Mouse (Mus musculus): ENCODE measurements at regions not wholly inside any gene's neighbourhood (a gene's known extent, or its start where the extent isn't known, plus 50 kb on each side); places are given as distances from the start of the nearest gene placed in this dataset.

DNA sequence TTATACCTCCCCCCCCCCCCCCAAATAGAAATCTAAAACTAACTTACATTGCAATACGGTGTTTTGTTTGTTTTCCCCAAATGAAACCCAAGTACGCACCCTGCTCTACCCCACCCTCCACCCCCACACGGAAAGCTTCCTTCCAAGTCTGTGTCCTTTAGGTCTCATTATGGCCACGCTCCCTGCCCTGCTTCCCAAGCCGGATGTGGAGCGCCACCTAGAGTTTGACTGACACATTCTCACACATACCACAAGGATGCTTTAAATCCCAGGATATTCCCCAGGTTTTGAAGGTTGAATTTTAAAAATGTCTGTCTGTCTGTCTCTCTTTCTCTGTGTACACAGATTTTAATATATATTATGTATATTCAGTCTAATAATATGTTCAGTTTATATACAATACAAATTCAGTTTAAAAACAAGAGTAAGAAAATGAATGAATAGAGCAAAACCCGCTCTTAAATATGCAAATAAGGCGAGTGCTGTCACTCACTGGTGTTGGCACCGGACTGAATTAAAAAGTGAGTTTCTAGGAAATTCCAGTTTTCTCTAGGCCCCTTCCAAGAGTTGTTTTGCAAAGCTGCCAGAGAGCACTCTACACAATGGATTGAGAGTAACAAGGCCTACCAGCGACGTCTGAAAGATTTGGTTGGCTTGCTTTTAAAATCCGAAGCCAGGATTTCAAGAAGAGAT lies 190.9 kb upstream of the Hmga2 start:
- ATAC-seq (replicated peaks; ENCODE audit: poor library complexity, severe bottlenecking), result no peak

DNA sequence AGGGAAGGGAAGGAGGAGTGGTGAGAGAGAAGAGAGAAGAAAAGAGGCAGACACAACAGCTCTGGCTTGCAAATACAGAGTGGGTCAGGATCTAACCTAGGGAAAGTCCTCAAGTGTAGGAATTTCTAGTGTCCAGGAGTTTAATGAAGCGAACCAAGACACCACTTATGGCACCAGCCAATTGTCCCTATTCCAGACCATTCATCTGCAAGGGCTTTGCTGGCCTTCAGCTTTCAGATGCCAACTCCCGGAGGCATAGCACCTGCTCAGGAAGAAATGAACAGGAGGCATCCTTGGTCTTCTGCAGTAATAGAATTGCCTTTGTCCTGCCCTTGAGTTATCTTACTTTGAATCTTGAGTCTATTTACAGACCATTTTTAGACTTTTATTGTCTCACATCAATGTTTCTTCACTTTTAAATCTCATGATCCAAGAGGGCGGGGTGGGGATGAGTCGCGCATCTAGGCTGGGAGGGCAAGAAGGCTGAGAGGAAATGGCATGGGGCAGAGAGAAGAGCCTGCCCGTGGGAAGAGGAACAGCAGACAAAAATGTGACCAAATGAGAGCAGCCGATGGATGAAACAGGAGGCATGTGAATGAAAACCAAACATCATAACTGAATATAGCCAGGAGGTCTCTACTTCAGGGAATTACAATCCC lies 190.1 kb upstream of the Hmga2 start:
- ATAC-seq (replicated peaks; ENCODE audit: poor library complexity, severe bottlenecking), result peak; percentile 33

DNA sequence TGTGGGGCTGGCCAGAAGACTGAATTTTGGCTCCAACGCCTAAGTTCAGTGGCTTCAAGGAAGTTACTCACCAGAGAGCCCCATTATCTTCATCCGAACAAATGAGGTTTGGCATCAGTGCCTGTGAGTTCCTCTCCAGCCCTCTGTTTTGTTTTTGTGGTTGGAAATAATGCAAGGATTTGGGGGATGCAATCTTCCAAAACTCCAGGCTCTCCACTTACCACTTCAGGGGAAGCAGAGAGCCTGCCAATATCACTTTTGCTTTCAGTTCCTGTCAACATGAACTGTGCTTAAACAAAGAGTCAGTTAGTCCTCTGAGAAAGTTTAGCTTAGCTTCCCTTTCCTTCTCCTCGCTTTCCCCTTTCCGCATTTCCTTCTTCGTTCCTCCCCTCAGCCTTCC lies 189.4 kb upstream of the Hmga2 start:
- peak; percentile 88 for ATAC-seq (replicated peaks; ENCODE audit: poor library complexity, severe bottlenecking)

DNA sequence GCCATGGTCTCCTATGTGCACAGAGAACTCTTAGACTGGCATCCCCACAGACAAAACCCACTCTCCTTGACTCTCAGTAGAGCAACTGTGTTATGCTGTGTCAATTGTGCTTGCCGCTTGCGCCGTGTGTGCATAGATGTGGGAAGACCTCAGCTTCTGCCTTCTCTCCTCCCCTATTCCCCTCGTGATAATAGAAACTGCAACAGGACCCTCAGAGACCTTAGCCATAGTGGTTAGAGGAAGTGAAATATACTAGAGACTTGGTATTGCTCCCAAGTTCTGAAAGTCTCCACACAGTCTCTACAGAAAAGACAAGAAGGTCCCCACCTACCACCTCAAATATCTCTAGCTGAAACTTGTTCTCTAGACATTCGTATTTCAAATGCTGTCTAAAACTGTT lies 188.2 kb upstream of the Hmga2 start:
- ATAC-seq (replicated peaks; ENCODE audit: poor library complexity, severe bottlenecking), result peak; percentile 78

DNA sequence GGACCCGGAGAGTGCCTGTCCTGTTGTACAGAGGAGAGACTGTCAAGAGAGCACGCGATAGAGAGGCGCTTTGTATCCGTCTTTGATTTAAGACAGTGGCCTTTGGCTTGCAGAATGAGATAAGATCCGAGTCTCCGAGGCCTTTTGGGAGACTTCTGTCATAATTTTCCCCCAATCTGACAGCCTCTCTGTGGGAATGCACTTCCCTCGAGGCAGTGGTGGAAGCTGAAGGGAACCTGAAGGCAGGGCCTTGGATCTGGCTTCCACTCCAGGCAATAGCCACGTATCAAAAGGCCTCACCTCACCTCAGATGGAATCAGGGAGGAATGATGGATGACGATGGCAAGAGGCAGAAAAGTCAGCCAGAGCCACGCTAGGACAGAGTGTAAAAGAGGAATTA lies 187.1 kb upstream of the Hmga2 start:
- ATAC-seq (replicated peaks; ENCODE audit: poor library complexity, severe bottlenecking), result no peak

DNA sequence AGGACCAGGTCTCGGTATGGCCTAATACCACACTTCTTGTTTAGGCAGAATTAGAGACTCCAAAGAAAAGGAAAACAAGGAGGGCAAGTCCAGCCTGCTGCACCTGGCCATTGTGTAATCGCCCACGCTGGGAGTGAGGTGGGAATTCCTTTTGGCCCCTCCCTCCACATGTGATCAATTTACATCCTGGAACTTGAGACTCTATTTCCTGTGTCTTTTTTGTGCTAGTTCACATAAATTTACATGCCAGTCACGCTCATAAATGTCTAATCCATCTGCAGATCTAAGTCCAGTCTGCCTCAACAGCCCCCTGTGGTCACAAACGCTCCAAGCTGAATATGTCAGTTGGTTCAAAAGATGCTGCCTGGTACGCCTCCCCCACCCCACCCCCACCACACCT lies 184.2 kb upstream of the Hmga2 start:
- no peak for ATAC-seq (replicated peaks; ENCODE audit: poor library complexity, severe bottlenecking)

DNA sequence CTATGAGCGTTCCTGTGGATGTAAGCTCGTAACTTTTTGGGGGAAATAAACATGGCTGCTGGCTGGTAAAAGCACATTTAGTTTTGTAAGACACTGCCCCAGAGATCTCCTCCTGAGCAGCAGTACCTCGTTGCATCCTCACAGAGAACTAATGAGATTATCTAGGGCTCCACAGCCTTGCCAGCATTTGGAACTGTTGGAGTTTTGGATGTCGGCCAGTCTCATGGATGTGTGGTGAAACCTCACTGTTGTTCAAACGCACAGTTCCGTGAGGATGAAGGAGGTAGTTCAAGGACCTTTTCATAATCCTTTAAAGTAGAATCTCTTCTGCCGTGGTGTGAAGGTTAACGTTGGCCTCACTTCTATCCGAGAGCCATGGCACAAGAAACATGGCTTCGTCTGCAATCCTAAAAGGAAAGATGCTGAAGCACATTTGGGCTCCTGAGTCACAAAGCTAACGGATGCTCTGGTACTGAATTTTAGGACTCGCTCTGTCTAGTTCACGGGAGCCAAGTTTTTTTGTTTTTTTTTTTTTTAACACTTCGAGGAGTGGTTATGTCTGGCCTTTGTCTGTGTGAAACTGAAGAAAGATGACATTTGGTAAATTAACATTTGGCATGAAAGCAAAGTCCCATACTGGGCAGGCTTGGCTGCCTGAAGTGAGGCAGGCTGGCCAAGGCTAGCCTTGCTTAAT lies 179.1 kb upstream of the Hmga2 start:
- ATAC-seq (replicated peaks; ENCODE audit: poor library complexity, severe bottlenecking), result no peak

DNA sequence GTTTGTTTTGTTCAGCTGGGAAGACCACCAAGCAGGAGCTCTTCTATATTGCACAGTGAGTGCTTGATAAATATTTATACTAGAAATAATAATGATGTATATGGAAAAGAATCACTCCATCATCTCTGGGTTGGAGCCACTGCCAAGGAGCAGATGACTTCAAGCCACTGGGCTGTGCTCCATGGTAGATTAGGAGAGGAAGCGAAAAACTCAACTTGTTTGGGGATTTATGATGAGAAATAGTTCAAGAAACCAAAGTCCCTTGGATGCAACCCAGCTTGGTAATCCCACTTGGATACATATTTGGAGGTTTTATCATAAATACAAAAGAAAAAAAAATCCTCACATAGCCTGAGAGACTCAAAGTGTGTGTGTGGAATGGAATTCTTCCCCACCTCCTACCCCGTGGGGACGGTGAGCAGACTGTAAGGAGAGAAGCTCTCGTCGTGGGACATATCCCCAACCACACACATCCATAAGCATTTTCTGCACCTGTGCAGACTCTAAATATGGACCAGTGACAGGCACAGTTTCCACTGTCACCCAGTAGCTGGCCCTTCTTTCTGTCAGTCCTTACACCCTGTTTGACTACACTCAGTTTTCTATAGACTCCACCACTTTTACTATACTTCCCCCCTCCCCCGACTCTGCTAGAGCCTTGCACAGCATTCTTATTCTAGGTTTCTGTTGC lies 176.4 kb upstream of the Hmga2 start:
- ATAC-seq (replicated peaks; ENCODE audit: poor library complexity, severe bottlenecking), result no peak

DNA sequence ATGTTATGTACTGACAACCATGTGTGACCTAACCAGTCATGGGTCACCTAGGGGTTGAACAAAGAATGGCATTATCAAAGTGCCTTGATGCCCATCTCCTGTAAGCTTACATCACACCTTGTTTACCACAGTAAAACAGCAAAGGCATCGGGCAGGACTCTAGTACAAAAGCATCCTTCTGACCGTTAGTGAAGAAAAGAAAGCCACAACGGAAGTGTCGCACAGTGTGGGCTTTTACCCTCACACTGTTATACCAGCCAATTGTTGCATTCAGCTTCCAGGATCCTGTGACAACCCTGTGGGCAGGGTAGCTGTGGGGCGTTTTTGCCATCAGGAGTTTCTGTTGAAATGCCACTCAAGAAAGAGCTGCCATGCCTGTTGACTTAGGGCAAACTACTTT lies 175.6 kb upstream of the Hmga2 start:
- ATAC-seq (replicated peaks; ENCODE audit: poor library complexity, severe bottlenecking), result no peak

DNA sequence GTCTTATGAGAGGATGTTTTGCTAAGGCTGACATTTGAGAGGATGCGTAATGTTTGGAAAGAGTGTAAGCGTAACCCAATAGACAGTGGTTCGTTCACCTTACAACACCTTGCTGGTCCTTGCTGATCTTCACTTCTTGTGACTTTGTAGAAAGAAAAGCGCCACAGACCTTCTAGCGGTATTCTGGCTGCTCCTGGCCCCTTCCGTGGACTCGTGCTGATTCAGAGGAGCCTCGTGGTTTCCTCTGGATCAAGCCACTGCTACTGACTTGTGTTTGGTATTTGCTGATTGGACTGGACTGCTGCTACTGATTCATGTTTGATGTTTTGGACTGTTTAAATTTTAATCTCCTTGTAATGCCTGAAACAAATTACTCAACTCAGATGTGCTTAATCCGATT lies 174.1 kb upstream of the Hmga2 start:
- no peak for ATAC-seq (replicated peaks; ENCODE audit: poor library complexity, severe bottlenecking)

DNA sequence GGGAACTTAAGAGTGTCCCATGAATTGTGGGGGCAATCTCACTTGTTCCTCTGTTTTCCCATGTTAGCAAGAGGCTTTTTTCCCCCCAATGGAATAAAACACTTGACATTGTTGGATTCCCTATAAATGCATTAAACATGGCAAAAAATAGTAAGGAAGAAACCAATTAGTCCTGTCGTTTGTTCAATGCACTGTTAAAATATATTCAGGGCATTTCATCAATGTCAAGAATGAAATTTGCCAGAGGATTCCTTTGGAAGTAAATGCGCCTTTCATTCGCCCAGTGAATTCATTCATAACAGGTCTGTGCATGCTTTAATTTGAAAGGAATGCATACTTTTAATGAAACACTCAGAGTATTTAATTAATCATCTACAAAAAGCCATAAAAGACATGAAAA lies 172.5 kb upstream of the Hmga2 start:
- ATAC-seq (replicated peaks; ENCODE audit: poor library complexity, severe bottlenecking), result no peak

DNA sequence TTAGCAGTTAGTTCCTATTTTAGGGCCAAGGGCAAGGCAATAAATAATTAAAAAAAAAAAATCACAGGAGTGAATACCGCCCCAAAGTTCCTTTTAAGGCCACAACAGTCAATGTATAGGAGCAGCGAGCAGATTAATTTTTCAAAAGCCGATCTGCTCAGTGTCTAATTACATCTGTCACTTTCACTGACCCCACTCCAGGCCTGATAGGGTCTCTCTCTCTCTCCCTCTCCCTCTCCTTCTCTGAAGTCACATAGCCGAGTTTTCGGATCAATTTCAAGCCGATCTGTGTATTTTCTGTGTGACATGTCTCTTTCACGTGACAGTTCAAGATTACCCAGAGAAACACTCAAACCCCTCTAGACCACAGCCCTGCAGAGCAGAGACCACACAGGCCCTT lies 171.8 kb upstream of the Hmga2 start:
- no peak for ATAC-seq (replicated peaks; ENCODE audit: poor library complexity, severe bottlenecking)

DNA sequence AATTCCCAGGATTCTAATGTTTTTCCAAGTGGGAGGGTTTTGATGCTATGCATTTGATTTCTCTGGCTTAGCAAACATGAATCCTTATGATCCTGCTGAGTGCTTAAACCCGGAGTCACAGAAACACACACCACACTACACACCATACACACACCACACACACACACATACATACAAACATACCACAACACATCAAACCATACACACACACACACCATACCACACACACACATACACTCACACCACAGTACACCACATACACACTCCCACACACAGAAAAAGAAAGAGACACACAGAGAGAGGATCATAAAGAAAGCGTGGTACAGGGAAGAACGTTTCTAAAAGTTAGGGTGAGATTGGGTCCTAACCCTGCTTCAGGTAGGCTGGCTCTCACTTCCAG lies 171.1 kb upstream of the Hmga2 start:
- ATAC-seq (replicated peaks; ENCODE audit: poor library complexity, severe bottlenecking), result no peak

DNA sequence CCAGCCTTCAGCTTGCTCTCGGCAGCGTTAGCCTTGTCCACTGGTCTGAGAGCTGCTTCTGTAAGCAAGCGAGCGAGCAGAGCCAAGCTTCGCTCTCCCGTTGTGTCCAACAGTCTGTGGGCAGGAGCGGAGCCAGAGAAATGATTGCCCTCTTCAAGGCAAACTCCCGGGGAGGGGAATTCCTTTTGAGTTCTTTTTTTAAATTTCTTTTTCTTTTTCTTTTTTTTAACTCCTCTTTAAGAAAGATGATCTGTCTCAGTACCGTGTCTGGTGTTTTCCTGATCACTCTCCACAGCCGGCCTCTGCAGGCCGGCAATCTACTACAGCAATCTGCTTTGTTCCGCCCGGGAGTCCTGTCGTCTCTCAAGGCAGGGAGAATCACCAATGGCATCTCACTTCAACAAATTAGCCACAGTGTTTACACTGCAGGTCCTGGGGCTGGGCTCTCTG lies 170.6 kb upstream of the Hmga2 start:
- ATAC-seq (replicated peaks; ENCODE audit: poor library complexity, severe bottlenecking), result no peak

DNA sequence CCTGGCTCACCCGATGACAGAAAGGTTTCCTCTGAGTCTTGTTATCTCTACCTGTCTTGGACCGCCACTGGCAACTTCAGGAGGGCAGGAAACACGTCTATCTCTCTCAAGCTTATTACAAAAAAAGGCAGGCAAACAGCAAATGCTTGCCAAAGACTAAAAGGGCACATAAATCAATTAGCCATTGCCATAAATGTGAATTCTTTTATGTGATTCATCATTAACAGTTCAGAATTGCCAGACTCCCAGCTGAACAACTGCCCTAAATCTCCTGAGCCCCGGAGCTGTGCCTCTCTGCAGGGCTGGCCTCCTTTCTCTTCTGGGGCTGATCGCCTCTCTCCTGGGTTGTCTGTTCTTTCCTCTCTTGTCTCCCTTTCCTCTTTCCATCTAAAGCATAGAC lies 164.6 kb upstream of the Hmga2 start:
- no peak for ATAC-seq (replicated peaks; ENCODE audit: poor library complexity, severe bottlenecking)

DNA sequence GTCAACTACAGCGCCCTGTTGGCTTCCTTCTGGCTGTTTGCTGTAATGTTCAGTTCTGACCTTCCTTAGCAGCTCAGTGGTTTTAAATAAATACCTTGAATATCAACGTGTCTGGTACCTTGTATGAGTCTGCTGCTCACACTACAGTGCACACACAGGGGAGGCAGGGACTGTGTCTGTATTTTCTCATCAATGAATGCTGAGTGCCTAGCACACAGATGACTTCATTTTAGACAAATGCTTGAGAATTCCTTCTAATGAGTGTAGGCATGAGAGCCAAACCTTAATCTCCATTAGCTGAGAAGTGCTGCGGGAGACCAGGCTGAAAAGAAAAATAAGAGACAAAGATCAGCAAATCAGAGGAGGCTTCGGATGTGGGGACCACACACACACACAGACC lies 162.0 kb upstream of the Hmga2 start:
- no peak for ATAC-seq (replicated peaks; ENCODE audit: poor library complexity, severe bottlenecking)

DNA sequence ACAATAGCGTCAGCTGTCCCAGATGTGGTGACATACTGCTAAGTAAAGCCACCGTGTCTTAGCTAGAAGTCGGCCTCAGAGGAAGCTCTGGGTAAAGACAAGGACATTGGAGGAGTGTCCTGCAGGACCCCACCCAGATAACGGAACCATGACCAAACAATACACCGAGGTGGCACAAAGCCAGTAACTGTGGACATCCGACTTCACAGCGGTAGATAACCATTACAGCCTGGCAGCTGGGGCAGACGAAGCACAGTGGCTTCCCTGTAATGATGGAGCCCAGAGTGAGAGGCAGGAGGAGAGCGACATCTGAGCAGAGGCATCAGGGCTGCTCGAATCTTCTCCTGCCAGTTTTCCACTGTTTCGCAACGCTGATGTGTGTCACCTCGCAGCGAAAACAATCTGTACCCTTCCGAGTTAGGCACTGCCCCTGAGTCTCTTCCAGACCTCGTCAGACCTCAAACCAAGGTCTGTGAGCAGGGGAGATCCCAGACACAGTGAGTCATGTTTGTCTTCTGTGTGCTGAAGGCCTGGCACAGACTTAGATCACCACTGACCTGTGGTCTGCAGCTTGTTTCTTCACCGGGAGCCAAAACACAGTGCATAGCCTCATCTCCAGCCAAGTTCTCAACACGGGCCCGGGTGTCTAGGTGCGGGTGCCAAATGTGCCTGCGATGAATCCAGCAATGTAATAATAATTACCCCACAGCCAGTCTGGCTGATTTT lies 159.7 kb upstream of the Hmga2 start:
- ATAC-seq (replicated peaks; ENCODE audit: poor library complexity, severe bottlenecking), result peak; percentile 91

DNA sequence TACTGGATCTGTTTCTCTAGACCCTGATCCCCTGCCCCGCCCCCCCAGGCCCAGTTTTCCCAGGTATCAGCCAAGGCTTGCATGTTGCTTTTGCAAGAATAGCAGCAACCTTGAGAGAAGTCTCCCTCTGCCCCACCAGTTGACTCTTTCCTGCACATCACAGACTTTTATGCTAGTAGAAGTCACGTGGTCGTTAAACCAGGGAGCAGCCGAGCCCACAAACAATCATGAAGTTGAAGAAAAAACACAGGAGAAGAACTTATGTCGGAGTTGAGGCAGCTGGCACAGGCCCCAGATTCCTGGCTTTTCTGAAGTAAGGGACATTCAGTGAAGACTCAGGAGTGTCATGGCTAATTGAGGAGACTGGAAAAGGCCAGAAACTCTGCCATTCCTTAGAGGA lies 158.9 kb upstream of the Hmga2 start:
- no peak for ATAC-seq (replicated peaks; ENCODE audit: poor library complexity, severe bottlenecking)

DNA sequence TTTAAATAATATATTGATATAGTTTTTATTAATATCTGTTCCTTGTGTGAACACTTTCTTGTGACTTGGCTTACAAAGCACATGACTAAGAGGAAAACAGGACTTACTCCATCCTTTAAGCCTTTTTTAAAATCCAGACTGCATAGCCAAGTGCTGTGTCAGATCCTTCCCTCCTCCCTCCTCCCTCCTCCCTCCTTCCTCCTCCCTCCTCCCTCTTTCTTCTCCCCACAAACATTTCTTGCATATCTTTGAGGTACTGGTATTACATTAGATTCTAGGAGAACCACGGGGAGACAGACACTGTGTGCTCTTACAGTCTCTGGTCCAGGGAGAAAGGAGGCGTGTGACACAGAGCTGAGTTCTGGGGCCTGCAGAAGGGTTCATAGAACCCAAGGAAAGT lies 155.8 kb upstream of the Hmga2 start:
- no peak for ATAC-seq (replicated peaks; ENCODE audit: poor library complexity, severe bottlenecking)

DNA sequence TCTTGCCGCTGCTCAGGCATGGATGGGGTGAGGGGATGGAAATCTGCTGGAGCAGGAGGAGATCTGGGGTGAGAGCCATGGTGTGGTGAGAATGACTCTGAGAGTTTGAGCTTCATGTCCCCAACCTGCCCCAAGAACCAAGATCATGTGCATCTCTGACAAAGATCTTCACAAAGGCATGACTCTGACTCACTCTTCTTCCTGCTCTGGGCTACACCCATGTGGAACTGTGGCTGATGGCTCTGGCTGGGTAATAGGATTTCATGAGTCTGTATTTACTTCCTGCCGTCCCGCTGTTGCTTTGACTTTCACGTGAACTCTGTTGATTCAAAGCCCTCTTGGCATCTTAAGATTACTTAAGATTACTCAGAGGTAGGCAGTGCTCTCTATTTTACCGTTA lies 151.8 kb upstream of the Hmga2 start:
- peak; percentile 61 for ATAC-seq (replicated peaks; ENCODE audit: poor library complexity, severe bottlenecking)

DNA sequence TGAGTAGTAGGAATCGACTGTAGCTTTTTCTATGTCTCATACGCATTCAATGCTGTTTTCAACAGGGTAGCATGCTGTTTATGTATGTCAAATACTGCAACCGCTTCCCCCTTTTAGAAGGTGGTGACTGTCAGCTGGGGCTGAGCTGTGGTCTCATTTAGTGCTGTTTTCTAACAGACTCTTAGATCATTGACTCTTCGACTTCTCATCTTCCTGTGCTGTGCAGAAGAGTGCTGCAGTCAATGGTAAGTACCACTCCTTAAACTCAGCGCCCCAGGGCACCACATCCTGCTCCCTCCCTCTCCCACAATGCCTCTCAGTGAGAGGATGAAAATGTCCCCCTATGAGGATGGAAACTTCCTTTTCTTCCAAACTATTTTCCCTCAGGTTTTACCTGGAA lies 149.2 kb upstream of the Hmga2 start:
- peak; percentile 44 for ATAC-seq (replicated peaks; ENCODE audit: poor library complexity, severe bottlenecking)

Data from granulocyte monocyte progenitor cell, adult 5-6 weeks (primary cell).